Mouse (Mus musculus): ENCODE results near the gene Zfp334.

GRCm38 (mm10) chr2:165414321-165414720, 26.3 kb upstream of the Zfp334 start:
- TF ChIP-seq CTCF (IDR thresholded peaks at IDR 0.05) (no peak), EP300 (IDR thresholded peaks at IDR 0.05) (no peak)
